Comparison of ENCODE assay signal across 19 mouse cellular contexts in the genomic region with DNA sequence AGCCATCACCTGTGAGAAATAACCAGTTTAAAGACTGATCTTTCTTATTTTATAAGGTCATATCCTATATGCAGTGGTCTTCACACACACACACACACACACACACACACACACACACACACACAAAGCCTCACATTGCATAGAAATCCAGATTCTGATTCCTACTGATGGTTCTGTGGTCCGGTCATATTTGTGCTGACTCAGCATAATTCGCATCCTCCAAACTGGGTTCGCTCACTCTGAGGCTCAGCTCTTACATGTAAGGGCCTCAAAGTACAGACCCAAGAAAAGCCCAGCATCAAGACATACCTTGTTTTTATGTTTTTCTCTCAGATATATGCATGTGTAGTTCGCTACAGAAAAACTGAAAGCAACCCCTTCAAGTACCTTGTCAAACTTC. TPM values are rescaled to one million over a fixed set of nuclear protein-coding genes. Genes with fewer than 3 reads are reported as not detected.
"Had no signal": no experiment of that assay in that cellular context is flagged by ENCODE, and none has a peak within 500 bp of the region (broad histone marks: within the 10 kb centered on the region; RNA-seq: fewer than 3 reads in every experiment).

No protein-coding gene starts in this region.

- H3K27ac ChIP-seq: midbrain, embryonic 10.5 days; midbrain, embryonic 12.5 days; neural tube, embryonic 13.5 days; neural tube, embryonic 15.5 days had no signal

- H3K9ac ChIP-seq: lung, embryonic 14.5 days; midbrain, embryonic 12.5 days; neural tube, embryonic 13.5 days; neural tube, embryonic 15.5 days had no signal

- H3K4me2 ChIP-seq: lung, embryonic 14.5 days; midbrain, embryonic 12.5 days; neural tube, embryonic 13.5 days; neural tube, embryonic 15.5 days had no signal

- H3K27me3 ChIP-seq: midbrain, embryonic 12.5 days; neural tube, embryonic 13.5 days; neural tube, embryonic 15.5 days had no signal

- H3K36me3 ChIP-seq: midbrain, embryonic 10.5 days; midbrain, embryonic 12.5 days had no signal

- H3K4me3 ChIP-seq: midbrain, embryonic 10.5 days; midbrain, embryonic 12.5 days; myocyte; neural tube, embryonic 13.5 days; neural tube, embryonic 15.5 days had no signal

- H3K9me3 ChIP-seq: midbrain, embryonic 10.5 days; midbrain, embryonic 12.5 days; neural tube, embryonic 13.5 days; neural tube, embryonic 15.5 days had no signal

- DNase-seq: lung, adult 18-20 months; lung, embryonic 14.5 days; lung, postnatal 10 days; lung, postnatal 4 days; midbrain, embryonic 14.5 days; retina, postnatal 1 day; right cerebral cortex, adult 18-20 months; right cerebral cortex, postnatal 25 days; right cerebral cortex, postnatal 4 days; spleen, adult 18-20 months; thymus, adult 18-20 months; thymus, postnatal 14 days; thymus, postnatal 36 days had no signal

- ATAC-seq: midbrain, embryonic 16.5 days had no signal

- H3K4me1 ChIP-seq: midbrain, embryonic 12.5 days; neural tube, embryonic 13.5 days; neural tube, embryonic 15.5 days had no signal

RNA-seq across cellular contexts. Expression of gene Slc27a2, which starts 39.1 kb away (rescaled TPM):
- polyA plus RNA-seq: myocyte had no signal
